Mouse (Mus musculus) megakaryocyte, adult 5-6 weeks (primary cell): ENCODE results near the gene Tmigd3. TPM values are rescaled to one million over a fixed set of nuclear protein-coding genes. Genes with fewer than 3 reads are reported as not detected.

Source experiments
- ATAC-seq: 2 replicates; pipeline ENCODE4 v1.8.0; 2016; ENCODE audit warnings: mild to moderate bottlenecking, inconsistent platforms; ENCODE audit not compliant: poor library complexity, severe bottlenecking
- total RNA-seq, 2 experiments: library from RNA; stranded (forward) in 1 of 2; stranded (reverse) in 1 of 2; fragments of 153-499, 151-499 nt in 1 of 2; fragments of 221-1000, 200-1000 nt in 1 of 2; gene quantifications; 2 replicates each; pipeline versions ENCODE4 v1.2.3 to v1.2.4; 2015 to 2017

The Tmigd3 gene
- total RNA-seq, 2 experiments from 2014 or later, result 0.40 to 5.8 TPM

- no peak for ATAC-seq
Measured at GRCm38 (mm10) chr3:105873451-105874445, 3.0 kb downstream of the Tmigd3 start.

GRCm38 (mm10) chr3:105876022-105876421, 5.3 kb downstream of the Tmigd3 start:
- ATAC-seq, result no peak

GRCm38 (mm10) chr3:105877252-105877803, 6.6 kb downstream of the Tmigd3 start:
- ATAC-seq, result no peak

- peak; percentile 91 for ATAC-seq
Measured at GRCm38 (mm10) chr3:105877919-105878318, 7.2 kb downstream of the Tmigd3 start.

- ATAC-seq, result no peak
Measured at GRCm38 (mm10) chr3:105878751-105879150, 8.0 kb downstream of the Tmigd3 start.

GRCm38 (mm10) chr3:105880419-105880818, 9.7 kb downstream of the Tmigd3 start:
- no peak; the same call in 1 of the 2 replicates for ATAC-seq

- ATAC-seq, result no peak
Measured at GRCm38 (mm10) chr3:105882105-105882504, 11.4 kb downstream of the Tmigd3 start.

- ATAC-seq, result no peak
Measured at GRCm38 (mm10) chr3:105883111-105883510, 12.4 kb downstream of the Tmigd3 start.

GRCm38 (mm10) chr3:105888961-105889360, 18.3 kb downstream of the Tmigd3 start:
- ATAC-seq, result no peak

- no peak for ATAC-seq
Measured at GRCm38 (mm10) chr3:105890220-105890619, 19.5 kb downstream of the Tmigd3 start.

GRCm38 (mm10) chr3:105891141-105891540, 20.4 kb downstream of the Tmigd3 start:
- ATAC-seq, result no peak

GRCm38 (mm10) chr3:105891760-105892571, 21.3 kb downstream of the Tmigd3 start:
- ATAC-seq, result peak; percentile 33

- ATAC-seq, result peak; percentile 47
Measured at GRCm38 (mm10) chr3:105892572-105893495, 22.1 kb downstream of the Tmigd3 start.

- ATAC-seq, result no peak
Measured at GRCm38 (mm10) chr3:105893941-105894391, 23.3 kb downstream of the Tmigd3 start.

- peak; percentile 53 for ATAC-seq
Measured at GRCm38 (mm10) chr3:105894601-105895592, 24.2 kb downstream of the Tmigd3 start.

- ATAC-seq, result no peak
Measured at GRCm38 (mm10) chr3:105896811-105897210, 26.1 kb downstream of the Tmigd3 start.

- peak; percentile 13 for ATAC-seq
Measured at GRCm38 (mm10) chr3:105898325-105898724, 27.6 kb downstream of the Tmigd3 start.

- no peak for ATAC-seq
Measured at GRCm38 (mm10) chr3:105898861-105899260, 28.2 kb downstream of the Tmigd3 start.
